Mouse (Mus musculus): Measurements from ENCODE around the gene Ceacam9. TPM values are rescaled to one million over a fixed set of nuclear protein-coding genes. Genes with fewer than 3 reads are reported as not detected.
A peak's percentile ranks its signal among the peaks of the same experiment; 100 is the strongest.
"Not testable (repeated sequence)": the region's sequence is repeated elsewhere in the genome, so short reads cannot be mapped to it uniquely, and the experiment has no call there.

Ceacam9 gene
- polyA plus RNA-seq, 1 experiment from 2014 or later = not detected

DNA sequence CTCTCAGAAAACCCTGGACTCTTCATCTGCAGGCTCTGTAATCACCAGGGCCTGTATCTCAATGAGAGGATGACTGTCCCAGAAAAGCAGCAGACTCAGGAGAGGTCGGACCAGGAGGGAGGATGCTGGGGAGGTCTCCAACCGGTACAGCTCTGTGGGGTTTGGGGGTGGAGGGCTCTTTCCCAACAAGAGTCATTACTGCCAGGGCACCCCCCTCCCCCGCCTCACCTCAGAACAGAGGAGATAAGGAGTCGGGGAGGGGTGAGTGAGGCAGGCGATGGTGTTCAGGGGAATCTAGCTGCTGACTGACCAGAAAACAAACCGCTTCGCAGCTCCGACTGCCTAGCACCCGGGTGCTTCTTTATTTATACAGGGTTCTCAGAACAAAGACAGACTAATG lies 13.5 kb upstream of the Ceacam9 start:
- H3K27me3 ChIP-seq (ENCODE audit: control insufficient read depth, insufficient read depth, low read length) = no peaks in the 10 kb centered on the region
- no peak overlapping the region for H3K4me3 ChIP-seq (replicated peaks; ENCODE audit: low read length)
- no peaks in the 10 kb centered on the region for H3K4me1 ChIP-seq (ENCODE audit: control insufficient read depth, insufficient read depth, low read length)
- no peak; the same call in 1 of the 2 replicates for ATAC-seq (ENCODE audit: insufficient read depth, low FRiP score)
- H3K36me3 ChIP-seq (ENCODE audit: control insufficient read depth, insufficient read depth, low read length) = no peaks in the 10 kb centered on the region
- H3K9me3 ChIP-seq (replicated peaks; ENCODE audit: control insufficient read depth, low read length) = no peaks in the 10 kb centered on the region
- H3K9ac ChIP-seq (ENCODE audit: low read length) = no peak overlapping the region
- H3K4me2 ChIP-seq (ENCODE audit: low read depth, low read length) = no peak overlapping the region
- no peak overlapping the region for H3K27ac ChIP-seq (ENCODE audit: low read length)
- WGBS = 16% methylated on average over 9 of the region's 9 CpGs

DNA sequence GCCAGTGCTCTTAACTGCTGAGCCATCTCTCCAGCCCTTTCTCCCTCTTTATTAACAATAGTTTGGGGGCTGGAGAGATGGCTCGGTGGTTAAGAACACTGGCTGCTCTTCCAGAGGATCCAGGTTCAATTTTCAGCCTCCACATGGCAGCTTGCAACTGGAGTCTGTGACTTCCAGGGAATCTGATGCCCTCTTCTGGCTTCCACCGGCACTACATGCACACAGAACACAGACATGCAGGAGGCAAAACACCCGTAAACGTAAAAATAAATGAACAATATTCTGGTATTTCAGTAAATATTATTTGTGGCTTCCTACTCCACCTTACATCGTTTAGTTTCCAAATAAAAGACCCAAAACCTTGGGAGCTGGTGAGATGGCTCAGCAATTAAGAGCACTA lies 11.1 kb upstream of the Ceacam9 start:
- Histone ChIP-seq H3K4me3 (replicated peaks; ENCODE audit: low read length) (no peak overlapping the region), H3K27ac (ENCODE audit: low read length) (no peak overlapping the region), H3K4me2 (ENCODE audit: low read depth, low read length) (no peak overlapping the region), H3K9me3 (replicated peaks; ENCODE audit: control insufficient read depth, low read length) (no peaks in the 10 kb centered on the region), H3K9ac (ENCODE audit: low read length) (no peak overlapping the region), H3K4me1 (ENCODE audit: control insufficient read depth, insufficient read depth, low read length) (no peaks in the 10 kb centered on the region), H3K27me3 (ENCODE audit: control insufficient read depth, insufficient read depth, low read length) (no peaks in the 10 kb centered on the region), H3K36me3 (ENCODE audit: control insufficient read depth, insufficient read depth, low read length) (no peaks in the 10 kb centered on the region)
- 71% methylated on average over 5 of the region's 5 CpGs for WGBS
- no peak for ATAC-seq (ENCODE audit: insufficient read depth, low FRiP score)

DNA sequence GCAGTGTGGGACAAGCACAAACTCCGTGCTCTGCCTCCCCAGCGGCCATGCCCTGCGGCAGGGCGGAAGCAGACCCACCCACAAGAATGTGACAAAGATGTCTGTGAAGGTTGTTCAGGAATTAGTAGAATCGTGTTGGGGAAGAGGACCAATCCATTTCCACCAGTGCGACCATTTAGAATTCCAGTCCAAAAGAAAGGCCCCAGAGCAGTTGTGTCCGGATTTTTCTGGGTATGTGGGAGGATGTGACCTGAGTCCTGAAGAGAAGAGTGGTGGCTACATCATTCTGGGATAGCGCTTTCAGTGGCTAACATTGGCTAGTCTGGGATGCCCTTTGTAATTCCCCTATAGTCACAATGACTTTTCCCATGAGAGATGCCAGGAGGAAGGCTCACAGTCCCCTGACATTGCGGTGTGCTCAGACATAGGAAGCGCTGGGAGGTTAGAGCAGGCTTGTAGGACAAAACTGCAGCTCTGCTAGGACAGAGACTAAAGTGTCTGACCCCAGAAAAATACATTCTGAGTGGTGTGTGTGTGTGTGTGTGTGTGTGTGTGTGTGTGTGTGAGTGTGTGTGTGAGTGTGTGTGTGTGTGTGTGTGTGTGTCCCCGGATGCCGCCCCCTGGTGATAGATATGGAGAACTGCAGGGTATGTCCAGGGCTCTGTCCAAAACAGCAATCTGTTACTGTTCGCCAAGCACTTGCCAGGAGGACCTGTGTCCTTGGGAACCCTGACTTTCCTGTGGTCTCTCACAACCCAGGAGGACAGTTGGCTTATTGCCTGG lies 8.9 kb upstream of the Ceacam9 start:
- Histone ChIP-seq H3K4me3 (replicated peaks; ENCODE audit: low read length) (no peak overlapping the region), H3K27me3 (ENCODE audit: control insufficient read depth, insufficient read depth, low read length) (no peaks in the 10 kb centered on the region), H3K27ac (ENCODE audit: low read length) (no peak overlapping the region), H3K9me3 (replicated peaks; ENCODE audit: control insufficient read depth, low read length) (no peaks in the 10 kb centered on the region), H3K36me3 (ENCODE audit: control insufficient read depth, insufficient read depth, low read length) (no peaks in the 10 kb centered on the region), H3K4me1 (ENCODE audit: control insufficient read depth, insufficient read depth, low read length) (peaks cover 3% of the 10 kb centered on the region; the same call in 1 of the 2 replicates), H3K9ac (ENCODE audit: low read length) (no peak overlapping the region), H3K4me2 (ENCODE audit: low read depth, low read length) (no peak overlapping the region)
- ATAC-seq (ENCODE audit: insufficient read depth, low FRiP score) = no peak
- 72% methylated on average over 13 of the region's 13 CpGs for WGBS

DNA sequence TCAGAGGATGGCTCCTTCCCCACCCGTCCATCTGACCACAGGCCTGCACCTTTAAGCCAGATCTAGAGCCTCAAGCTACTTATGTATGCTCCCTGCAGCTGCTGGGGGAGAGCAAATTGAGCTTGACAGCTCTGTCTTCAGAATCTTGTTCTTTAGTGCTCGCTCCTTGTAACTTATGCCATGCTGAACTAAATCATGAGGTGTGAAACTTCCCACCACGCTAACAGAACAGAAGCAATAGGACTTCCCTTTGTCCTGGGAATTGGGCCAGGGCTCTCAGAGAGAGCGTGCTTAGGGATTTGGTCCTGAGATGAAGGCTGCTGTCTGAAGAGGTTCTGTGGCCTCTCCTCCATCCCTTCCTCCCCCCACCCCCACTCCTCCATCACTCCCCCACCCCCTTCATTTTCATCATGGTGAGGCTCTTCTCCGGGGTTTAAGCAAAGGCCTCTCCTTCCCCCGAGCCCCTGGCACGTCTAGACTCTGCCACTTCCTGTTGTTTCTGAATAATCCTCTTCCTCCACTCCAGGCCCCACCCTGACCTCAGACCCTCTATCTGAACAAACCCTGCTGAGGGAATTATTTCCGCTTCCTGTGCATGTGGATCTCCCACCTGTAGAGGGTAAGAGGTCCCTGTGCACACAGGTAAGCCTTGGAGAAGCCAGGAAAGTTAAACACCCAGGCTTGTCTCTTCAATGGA lies 5.1 kb upstream of the Ceacam9 start:
- ATAC-seq (ENCODE audit: insufficient read depth, low FRiP score); H3K4me1 ChIP-seq (ENCODE audit: control insufficient read depth, insufficient read depth, low read length); H3K27me3 ChIP-seq (ENCODE audit: control insufficient read depth, insufficient read depth, low read length); H3K27ac ChIP-seq (ENCODE audit: low read length); H3K36me3 ChIP-seq (ENCODE audit: control insufficient read depth, insufficient read depth, low read length); H3K4me3 ChIP-seq (replicated peaks; ENCODE audit: low read length); H3K9ac ChIP-seq (ENCODE audit: low read length); H3K9me3 ChIP-seq (replicated peaks; ENCODE audit: control insufficient read depth, low read length); H3K4me2 ChIP-seq (ENCODE audit: low read depth, low read length): not testable (repeated sequence)
- WGBS = 23% methylated on average over 8 of the region's 8 CpGs

DNA sequence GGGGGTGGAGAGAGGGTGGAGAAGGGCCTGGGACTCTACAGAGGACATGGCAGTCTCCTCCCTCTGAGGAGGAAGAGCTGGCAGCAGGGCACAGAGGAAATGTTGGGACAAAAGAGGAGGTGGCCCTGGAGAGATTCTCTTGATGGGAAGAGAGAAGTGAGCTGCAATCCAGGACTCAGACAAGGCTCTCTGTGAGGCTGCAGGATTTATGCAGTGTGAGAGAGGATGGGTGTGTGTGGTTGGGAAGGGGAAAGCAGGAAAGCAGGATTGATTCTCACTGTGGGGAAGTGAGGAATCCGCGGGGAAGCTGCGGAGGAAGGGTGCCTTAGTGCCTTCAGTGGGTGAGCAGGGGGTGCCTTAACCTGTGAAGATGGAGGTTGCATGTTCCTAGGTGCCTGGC lies 761 bp downstream of the Ceacam9 start:
- H3K36me3 ChIP-seq (ENCODE audit: control insufficient read depth, insufficient read depth, low read length); H3K4me1 ChIP-seq (ENCODE audit: control insufficient read depth, insufficient read depth, low read length); H3K9ac ChIP-seq (ENCODE audit: low read length); H3K27ac ChIP-seq (ENCODE audit: low read length); ATAC-seq (ENCODE audit: insufficient read depth, low FRiP score); H3K4me3 ChIP-seq (replicated peaks; ENCODE audit: low read length); H3K27me3 ChIP-seq (ENCODE audit: control insufficient read depth, insufficient read depth, low read length); H3K4me2 ChIP-seq (ENCODE audit: low read depth, low read length); H3K9me3 ChIP-seq (replicated peaks; ENCODE audit: control insufficient read depth, low read length): not testable (repeated sequence)
- 56% methylated on average over 3 of the region's 3 CpGs for WGBS

DNA sequence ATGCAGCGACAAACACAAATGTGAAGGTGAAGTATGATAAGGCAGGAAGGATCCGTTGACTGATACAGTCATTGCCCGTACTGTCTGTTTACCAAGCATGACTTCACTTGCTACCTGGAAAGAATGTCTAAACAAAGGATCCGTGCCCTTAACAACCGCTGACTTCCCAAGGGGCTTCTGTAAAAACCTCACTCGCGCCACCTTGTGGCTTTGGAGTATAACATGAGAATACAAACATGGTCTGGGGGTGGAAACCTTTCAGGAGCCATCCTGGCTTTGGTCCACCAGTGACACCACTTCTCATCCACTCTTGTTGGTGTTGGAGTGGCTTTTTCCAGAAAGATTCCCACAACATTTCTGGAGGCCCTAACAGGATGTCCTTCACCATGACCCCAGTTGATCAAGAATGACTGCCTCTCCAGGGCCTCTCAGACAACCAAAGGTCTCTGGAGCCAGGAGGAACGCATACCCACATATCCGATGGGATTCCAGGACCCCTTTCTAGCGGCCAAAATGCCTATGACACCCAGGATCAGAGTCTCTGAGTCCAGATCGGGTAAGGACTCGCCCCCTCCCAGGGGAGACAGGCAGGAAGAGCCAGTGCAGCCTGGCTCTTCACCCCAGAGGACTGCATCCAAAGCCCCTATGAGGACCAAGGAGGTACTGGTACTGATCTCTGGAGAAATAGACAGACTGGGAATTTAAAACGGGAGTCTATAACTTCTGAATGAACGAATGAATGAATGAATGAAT lies 7.0 kb downstream of the Ceacam9 start:
- Histone ChIP-seq H3K27me3 (ENCODE audit: control insufficient read depth, insufficient read depth, low read length) (no peaks in the 10 kb centered on the region), H3K9me3 (replicated peaks; ENCODE audit: control insufficient read depth, low read length) (no peaks in the 10 kb centered on the region), H3K9ac (ENCODE audit: low read length) (0 out of 2 replicates have a peak overlapping the region, but pooled peaks have one; percentile 42), H3K27ac (ENCODE audit: low read length) (no peak overlapping the region), H3K4me1 (ENCODE audit: control insufficient read depth, insufficient read depth, low read length) (peaks cover 7% of the 10 kb centered on the region; the same call in 1 of the 2 replicates), H3K4me2 (ENCODE audit: low read depth, low read length) (peak overlapping the region; percentile 37; the same call in 1 of the 2 replicates), H3K36me3 (ENCODE audit: control insufficient read depth, insufficient read depth, low read length) (no peaks in the 10 kb centered on the region), H3K4me3 (replicated peaks; ENCODE audit: low read length) (0 out of 2 replicates have a peak overlapping the region, but pooled peaks have one; percentile 9)
- no peak for ATAC-seq (ENCODE audit: insufficient read depth, low FRiP score)
- 22% methylated on average over 14 of the region's 14 CpGs for WGBS

DNA sequence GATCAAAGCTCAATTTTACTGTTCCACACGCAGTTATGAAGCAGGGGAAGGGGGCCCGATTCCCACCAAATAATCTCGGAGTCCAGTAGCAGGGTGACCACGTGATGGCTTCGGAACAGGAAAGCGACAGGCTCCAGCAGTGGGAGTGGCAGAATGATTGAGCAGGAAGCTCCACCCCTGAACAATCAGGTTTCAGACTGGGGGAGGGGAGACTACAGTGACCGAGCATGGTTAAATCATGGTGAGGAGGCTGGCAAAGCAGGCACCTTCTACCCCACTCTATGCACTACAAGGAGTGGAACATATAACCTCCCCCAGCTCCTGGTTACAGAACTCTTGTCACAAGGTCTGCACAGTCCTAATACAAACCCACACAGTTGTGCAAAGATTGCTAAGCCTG lies 7.8 kb downstream of the Ceacam9 start:
- Histone ChIP-seq H3K4me3 (replicated peaks; ENCODE audit: low read length) (0 out of 2 replicates have a peak overlapping the region, but pooled peaks have one; percentile 9), H3K4me2 (ENCODE audit: low read depth, low read length) (peak overlapping the region; percentile 37)
- not testable (repeated sequence) for H3K9ac ChIP-seq (ENCODE audit: low read length); H3K27me3 ChIP-seq (ENCODE audit: control insufficient read depth, insufficient read depth, low read length); H3K36me3 ChIP-seq (ENCODE audit: control insufficient read depth, insufficient read depth, low read length); H3K4me1 ChIP-seq (ENCODE audit: control insufficient read depth, insufficient read depth, low read length); H3K9me3 ChIP-seq (replicated peaks; ENCODE audit: control insufficient read depth, low read length); H3K27ac ChIP-seq (ENCODE audit: low read length)
- ATAC-seq (ENCODE audit: insufficient read depth, low FRiP score) = peak; percentile 56; the same call in 1 of the 2 replicates
- WGBS = 2% methylated on average over 7 of the region's 7 CpGs

DNA sequence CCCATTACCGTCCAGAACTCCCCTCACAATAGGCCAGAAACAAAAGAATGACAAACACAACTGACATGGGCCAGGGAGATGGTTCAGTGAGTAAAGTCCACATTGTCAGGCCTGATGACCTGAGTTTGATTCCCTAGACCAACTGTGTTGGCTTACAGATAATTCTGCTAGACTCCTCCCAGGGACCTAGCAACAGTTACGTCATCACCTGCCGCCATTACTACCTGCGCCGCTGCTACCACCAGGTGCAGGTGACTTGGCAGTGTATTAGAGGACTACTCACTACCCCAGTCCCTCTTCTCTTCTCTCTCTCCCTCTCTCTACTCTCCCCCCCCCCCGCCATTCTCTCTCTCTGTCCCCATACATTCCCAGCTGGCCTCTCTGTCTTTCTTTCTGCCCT lies 9.1 kb downstream of the Ceacam9 start:
- Histone ChIP-seq H3K27me3 (ENCODE audit: control insufficient read depth, insufficient read depth, low read length) (no peaks in the 10 kb centered on the region), H3K36me3 (ENCODE audit: control insufficient read depth, insufficient read depth, low read length) (no peaks in the 10 kb centered on the region), H3K9ac (ENCODE audit: low read length) (no peak overlapping the region), H3K27ac (ENCODE audit: low read length) (no peak overlapping the region), H3K9me3 (replicated peaks; ENCODE audit: control insufficient read depth, low read length) (no peaks in the 10 kb centered on the region), H3K4me3 (replicated peaks; ENCODE audit: low read length) (no peak overlapping the region), H3K4me1 (ENCODE audit: control insufficient read depth, insufficient read depth, low read length) (peaks cover 7% of the 10 kb centered on the region; the same call in 1 of the 2 replicates), H3K4me2 (ENCODE audit: low read depth, low read length) (no peak overlapping the region)
- 92% methylated on average over 5 of the region's 6 CpGs for WGBS
- ATAC-seq (ENCODE audit: insufficient read depth, low FRiP score) = no peak

Measured in stomach, embryonic 16.5 days (tissue).